Mouse (Mus musculus) adrenal gland, adult 2 months (tissue): ENCODE results near the gene Atp8b4. TPM values are rescaled to one million over a fixed set of nuclear protein-coding genes. Genes with fewer than 3 reads are reported as not detected.

Experiments
- DNase-seq: peaks from one replicate; pipeline ENCODE4 v3.0.0; 2021
- polyA plus RNA-seq: library from polyadenylated mRNA; depleted of rRNA; stranded (reverse); fragments of >200 nt; gene quantifications from 2 replicates; pipeline ENCODE4 v1.2.3, GENCODE M21; 2012; rRNA removed
- total RNA-seq, 2 experiments: library from RNA; stranded (reverse); gene quantifications; 2 replicates each; pipeline ENCODE4 v1.2.3; 2021

The Atp8b4 gene
- total and polyA plus RNA-seq, 3 experiments: 0.16 to 1.1 (median 0.98) TPM

DNA sequence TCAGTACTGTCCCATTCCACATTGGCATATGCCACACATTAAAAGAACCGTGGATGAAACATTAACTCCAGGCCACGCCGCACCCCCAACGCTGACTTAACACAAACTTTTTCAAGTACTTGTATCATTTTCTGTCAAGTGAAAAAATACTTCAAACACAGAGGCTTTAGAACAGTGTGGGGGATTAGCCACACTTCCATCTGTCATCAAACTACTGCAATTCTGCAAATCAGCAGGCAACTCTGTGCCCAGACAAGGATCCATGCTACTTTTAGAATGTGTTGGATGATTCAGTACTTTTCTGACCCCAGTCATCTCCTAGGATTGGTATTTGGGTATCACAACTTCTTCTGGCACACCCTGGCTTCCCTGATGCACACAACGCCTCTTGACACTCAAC lies 212.5 kb downstream of the Atp8b4 start:
- DNase-seq: no peak

DNA sequence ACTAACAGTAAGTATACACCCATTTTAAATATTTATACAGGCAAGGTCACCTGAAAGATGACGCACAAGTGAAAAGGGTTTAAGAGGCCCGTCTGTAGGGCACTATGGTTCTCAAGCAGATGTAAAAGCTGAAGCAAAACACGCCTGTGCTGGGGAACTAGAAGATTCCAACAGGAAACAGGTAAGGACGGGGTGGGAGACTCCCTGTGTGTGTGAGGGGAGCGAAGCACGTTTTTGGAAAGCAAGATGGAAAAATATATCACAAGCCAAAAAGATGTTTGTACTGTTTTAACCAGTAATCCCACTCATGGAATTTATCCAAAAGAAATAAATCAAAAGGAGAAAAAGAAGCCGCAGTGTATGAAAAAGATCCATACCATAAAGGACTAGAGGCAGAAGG lies 214.1 kb downstream of the Atp8b4 start:
- no peak for DNase-seq

DNA sequence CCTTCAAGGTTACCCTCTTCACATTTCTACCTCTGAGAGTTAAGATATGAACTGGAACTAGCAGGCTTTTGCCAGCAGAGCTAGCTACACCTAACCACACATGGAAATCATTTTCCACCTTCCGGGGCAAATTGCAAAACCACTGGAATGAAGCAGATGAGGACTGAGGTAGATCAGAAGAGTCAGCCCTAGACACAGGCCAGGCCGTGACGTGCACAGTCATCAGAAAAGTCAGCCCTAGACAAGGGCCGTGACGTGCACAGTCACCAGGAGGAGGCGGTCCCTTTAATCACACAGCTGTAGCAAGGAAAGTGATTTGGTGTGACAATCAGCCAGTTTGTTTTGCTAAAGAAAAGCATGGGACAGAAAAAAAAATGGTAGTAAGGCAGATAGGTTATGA lies 216.4 kb downstream of the Atp8b4 start:
- DNase-seq: no peak

DNA sequence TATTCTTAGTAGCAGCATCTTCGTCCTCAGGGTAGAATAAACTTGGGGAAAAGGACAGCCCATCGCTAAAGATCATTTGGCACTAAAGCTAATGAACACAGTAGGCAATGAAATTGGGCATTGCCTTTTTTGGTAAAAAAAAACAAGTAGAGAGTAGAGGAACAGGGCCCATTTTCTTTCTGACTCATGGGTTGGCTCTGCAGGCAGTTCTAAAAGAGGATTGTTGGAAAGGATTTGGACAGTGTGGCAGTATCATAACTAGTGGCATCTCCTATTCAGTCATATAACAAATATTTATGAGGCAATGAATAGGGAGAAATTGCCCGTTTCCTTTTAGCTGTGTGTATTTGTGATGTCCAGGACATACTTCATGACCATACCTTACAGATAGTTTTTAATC lies 217.4 kb downstream of the Atp8b4 start:
- no peak for DNase-seq

DNA sequence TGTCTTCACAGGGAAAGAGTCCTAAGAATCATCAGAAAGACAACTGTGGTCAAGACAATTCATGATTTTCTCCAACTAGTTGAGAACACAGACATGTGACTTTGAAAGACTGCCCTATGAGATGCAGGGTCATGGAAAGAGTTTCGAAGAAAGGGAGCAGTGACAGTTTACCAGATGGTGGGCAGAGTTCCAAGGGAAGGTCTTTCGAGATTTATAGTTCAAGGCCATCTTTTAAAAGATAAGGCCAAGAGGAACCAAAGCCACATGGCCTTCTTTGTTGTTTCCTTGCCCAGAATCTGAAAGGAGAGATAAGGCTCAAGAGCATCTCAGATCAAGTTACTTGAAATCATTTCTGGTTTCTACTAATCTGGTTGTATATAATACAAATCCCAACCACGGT lies 225.0 kb downstream of the Atp8b4 start:
- DNase-seq: peak; percentile 14

DNA sequence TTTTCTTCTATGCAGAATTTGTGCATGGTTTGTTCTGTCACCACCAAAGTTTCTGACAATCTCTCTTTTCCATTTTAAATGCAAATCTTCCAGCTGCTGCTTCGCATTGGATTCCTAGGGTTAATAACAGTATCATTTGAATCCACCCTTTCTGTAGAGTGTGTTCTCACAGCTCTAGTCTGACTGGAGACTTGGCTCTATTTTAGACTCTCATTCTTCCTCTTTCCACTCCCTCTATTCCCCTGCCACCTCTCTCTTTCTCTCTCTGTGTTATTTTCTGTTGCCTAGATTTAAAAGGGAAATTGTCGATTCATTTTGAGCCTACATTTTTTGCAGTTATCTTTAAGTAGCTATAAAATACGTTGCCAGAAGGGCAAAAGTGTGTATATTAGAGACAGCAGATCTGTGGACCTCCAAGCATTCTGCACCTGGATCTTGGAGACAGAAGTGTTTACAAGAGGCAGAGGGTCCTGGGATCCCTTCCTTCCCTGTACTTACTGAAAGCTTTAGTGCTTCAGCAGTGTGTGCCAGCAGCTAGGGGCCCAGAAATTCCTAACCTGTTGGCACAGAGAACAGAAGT lies 225.6 kb downstream of the Atp8b4 start:
- no peak for DNase-seq

DNA sequence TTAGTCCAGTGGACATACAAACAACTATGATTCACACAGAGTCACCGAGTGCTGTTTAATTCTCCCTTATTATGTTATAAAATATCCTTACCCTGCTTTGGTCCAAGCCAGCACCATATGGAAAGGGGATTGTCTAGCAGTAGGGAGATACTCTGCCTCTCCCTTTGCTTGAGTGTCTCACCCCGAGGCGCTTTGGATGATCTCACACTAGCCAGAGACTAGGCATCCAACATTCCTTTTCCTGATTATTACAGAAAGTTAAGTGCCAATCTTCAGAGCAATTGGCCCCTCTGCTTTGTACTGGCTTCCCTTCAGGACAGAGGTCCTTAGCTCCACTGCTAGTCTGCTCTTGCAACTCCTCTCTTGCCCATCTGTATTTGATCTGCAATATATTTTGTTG lies 226.2 kb downstream of the Atp8b4 start:
- no peak for DNase-seq

Other genes starting within 250 kb of the Atp8b4 start
- gene Slc27a2, start 51.7 kb upstream of the Atp8b4 start, total RNA-seq: 10 to 100 TPM; 19.8 to 62.9 TPM
- gene Slc27a2, start 51.7 kb upstream of the Atp8b4 start, polyA plus RNA-seq: 20.4 and 29.0 TPM in 2 replicates
- 10 to 100 TPM in 1 of 2 experiments, 1 to 10 TPM in 1; 2.0 to 51.8 TPM for gene Hdc, start 118.6 kb upstream of the Atp8b4 start, total RNA-seq
- 6.9 and 10.2 TPM in 2 replicates for gene Hdc, start 118.6 kb upstream of the Atp8b4 start, polyA plus RNA-seq
- gene Gabpb1, start 175.7 kb upstream of the Atp8b4 start, total RNA-seq: 10 to 100 TPM; 14.9 to 22.3 TPM
- 1.9 and 4.1 TPM in 2 replicates for gene Gabpb1, start 175.7 kb upstream of the Atp8b4 start, polyA plus RNA-seq
- gene Usp8, start 206.7 kb upstream of the Atp8b4 start, total RNA-seq: 10 to 100 TPM; 72.7 to 79.8 TPM
- 10.8 and 13.2 TPM in 2 replicates for gene Usp8, start 206.7 kb upstream of the Atp8b4 start, polyA plus RNA-seq